Mouse (Mus musculus) left cerebral cortex, postnatal 10 days (tissue): ENCODE results near the gene Polr1c. TPM values are rescaled to one million over a fixed set of nuclear protein-coding genes. Genes with fewer than 3 reads are reported as not detected.

Source experiments
- DNase-seq, 2 experiments: peaks; one replicate each; pipeline ENCODE4 v3.0.0; 2021 to 2022; ENCODE audit warnings: low spot score in 2 of 2, mixed read lengths in 1 of 2; ENCODE audit errors: extremely low spot score in 1 of 2
- intact Hi-C: fragments of 180-260 bp; cut with DNase I; formaldehyde crosslinking; loops from one replicate; pipeline ENCODE4 v1.15.1; 2025
- total RNA-seq, 2 experiments: library from RNA; stranded (reverse); gene quantifications; 2 replicates each; pipeline ENCODE4 v1.2.3; 2021

Polr1c gene
- total RNA-seq, 2 experiments from 2014 or later: 38.3 to 42.7 TPM

- no peak for DNase-seq
- intact Hi-C loops: loop anchor here (5.0 kb wide), 1 partner anchor 114 kb away; the partner anchor contains the start of gene Zfp318
Measured at GRCm38 (mm10) chr17:46268026-46268720, 20.3 kb upstream of the Polr1c start.

DNA sequence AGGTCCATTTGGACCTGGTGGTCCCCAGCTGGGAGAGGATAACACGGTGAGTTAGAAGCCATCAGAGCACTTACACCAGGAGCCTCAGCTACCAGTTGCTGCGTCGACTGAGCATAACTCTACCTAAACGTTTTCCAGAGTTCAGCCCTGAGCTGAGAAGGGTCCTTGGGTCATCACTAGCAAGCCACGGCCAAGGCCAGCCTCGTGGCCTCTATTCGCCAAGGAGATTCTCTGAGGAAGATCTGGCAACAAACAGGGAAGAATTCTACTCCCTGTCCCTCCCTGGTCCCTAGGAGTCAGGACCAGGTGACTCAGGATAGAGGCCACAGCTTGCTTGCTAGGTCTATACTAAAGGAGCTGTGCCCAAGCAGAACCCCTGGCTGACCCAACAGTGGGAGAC is 19.7 kb upstream of the Polr1c start:
- intact Hi-C loops: loop anchor here (5.0 kb wide), 1 partner anchor 115 kb away; the partner anchor contains the start of gene Zfp318
- DNase-seq: no peak

DNA sequence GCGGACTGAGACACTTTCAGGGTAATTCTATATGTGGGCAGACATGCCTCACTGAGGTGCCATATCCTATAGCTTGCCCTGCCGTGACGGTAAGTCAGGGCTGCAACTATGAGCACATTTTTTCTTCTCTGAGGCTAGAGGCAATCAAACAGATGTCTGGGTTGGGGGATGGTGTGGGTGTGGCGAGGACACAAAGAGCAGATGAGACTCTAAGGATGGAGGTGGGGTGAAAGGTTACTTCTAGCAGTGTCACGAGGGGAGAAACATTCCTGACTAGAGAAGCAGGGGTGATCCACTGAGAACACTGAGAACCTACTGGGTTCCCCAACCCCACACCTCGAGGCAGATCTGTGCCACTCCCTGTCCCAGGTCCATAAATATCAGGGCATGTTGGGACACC is 19.1 kb upstream of the Polr1c start:
- no peak for DNase-seq
- intact Hi-C loops: loop anchor here (5.0 kb wide), 1 partner anchor 115 kb away; the partner anchor contains the start of gene Zfp318

DNA sequence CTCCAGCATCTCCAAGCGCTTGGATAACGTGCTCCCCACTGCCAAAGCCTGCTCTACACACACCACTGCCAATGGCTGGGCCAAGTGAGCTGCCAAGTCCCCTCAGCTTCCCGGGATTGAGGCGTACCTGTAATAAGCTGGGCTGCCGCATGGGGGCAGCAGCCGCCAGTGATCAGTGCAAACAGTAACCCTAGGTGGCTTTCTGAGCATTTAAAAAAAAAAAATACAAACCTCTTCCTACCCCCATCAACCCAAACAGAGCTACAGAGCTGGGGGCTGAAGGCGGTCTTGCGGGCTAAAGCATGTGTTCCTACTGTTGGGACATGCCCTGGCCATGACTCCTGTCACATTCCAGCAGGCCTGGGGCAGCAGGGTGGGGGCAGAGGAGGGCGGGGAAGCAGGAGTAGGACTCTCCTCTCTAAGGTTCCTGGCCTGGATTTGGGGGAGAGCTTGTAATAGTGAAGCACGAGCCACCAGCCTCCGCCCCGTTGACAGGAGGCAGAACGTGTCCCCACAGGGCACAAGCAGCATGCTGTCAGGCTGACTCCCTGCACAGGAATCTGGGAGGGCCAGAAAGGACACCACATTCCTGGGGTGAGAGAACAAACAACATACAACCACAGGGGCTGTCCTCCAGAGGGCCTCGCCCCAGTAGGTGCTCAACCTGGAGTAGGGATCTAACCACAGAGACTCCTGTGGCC is 18.2 kb upstream of the Polr1c start:
- DNase-seq: peak; percentile 83 to 84
- intact Hi-C loops: loop anchor here (5.0 kb wide), 1 partner anchor 116 kb away; the partner anchor contains the start of gene Zfp318

GRCm38 (mm10) chr17:46265502-46265901 is 17.6 kb upstream of the Polr1c start:
- intact Hi-C loops: loop anchor here (5.0 kb wide), 1 partner anchor 117 kb away; the partner anchor contains the start of gene Zfp318
- no peak for DNase-seq

GRCm38 (mm10) chr17:46262201-46262694 is 14.4 kb upstream of the Polr1c start:
- DNase-seq: no peak
- intact Hi-C loops: loop anchor here (5.0 kb wide), 1 partner anchor 35 kb away; the partner anchor contains the start of gene Dlk2

DNA sequence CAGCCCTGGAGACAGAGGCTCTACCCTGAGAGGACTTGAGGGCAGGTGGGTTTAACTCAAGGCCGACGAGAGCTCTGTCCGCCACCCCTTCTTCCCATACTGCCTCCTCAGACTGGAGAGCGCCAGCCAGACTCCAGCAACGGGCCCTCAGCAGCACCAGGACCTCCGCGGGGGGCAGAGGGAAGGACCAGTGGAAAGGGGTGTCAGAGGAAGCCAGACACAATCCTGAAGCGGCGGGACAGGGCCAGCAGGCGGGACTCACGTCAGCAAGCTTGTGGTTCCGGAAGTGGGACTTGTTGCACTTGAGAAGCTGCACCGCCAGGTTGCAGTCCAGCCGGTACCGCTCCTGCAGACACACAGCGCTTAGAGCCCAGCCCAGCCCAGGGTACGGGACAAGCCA is 11.8 kb upstream of the Polr1c start:
- no peak for DNase-seq
- intact Hi-C loops: loop anchor here (5.0 kb wide), 1 partner anchor 38 kb away; the partner anchor contains the start of gene Dlk2

DNA sequence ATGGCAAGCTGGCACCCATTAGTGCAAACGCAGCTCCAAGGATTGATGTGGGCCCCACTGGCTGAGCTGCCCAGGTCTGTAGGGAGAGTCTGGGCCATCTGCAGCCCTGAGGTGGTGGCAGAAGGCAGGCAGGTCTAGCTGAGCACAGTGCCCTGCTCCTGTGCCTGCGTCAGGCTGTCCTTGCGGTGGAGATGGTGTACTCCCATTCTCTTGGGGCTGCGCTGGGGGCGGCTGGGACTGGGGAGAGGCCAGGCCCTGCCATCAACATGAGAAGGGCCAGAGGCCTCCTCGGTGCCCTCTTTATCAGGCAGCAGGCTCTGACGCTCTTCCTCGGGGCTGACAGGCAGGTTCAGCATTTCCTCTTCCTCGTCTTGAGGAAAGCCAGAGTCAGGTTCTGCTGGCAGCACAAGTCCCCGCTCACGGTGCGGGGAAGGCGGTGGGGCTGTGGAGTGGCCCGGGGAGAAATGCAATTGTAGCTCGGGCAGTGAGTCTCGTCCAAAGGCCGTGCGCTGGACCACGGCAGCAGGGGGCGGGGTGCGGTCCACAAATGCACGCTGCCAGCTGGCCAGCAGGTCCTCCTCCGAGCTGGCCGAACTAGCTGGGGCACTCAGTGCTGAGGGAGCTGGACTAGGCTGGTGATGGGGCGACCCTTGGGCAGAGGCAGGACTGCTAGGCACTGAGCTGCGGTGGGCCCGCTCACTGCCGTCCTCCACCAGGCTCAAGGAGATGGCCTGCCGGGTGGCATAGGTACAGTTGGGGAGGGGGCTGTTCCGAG is 10.6 kb upstream of the Polr1c start:
- intact Hi-C loops: no loop called here
- DNase-seq: no peak

GRCm38 (mm10) chr17:46255147-46255546 is 7.3 kb upstream of the Polr1c start:
- intact Hi-C loops: no loop called here

GRCm38 (mm10) chr17:46254106-46254505 is 6.3 kb upstream of the Polr1c start:
- intact Hi-C loops: no loop called here
- DNase-seq: peak in 1 of 2 experiments; percentile 76

More at GRCm38 (mm10) chr17:46255147-46255546, 7.3 kb upstream of the Polr1c start:
- no peak for DNase-seq

DNA sequence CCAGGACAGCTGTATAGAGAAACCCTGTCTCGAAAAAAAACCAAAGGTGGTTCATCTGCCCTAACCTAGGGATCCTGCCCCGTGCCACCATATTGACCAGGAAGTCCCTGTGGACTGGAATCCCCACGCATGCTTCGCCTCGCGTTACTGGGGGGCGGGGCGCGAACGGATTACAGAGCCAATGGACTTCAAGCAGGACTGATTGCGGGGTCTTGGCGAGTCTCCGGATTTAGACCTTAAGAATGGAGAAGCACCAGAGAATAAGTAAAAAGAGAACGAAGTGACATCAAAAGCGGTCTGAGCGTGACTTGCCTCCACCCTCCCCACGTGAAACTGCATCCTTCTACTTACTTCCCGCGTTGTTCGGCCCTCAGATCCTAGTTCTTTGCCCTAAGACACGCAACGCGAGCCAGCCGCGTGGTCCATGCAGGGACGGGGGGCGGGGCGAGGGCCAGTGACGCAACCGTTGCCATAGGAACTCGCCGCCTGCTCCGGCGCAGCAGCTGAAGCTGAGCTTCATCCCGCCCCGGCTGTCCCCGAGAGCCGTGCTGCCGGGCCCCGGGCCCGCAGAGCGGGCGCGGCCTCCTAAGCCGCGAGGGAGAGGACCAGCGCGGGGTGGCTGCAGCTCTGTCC is 5.7 kb upstream of the Polr1c start, which contains the start of gene Lrrc73:
Gene Lrrc73, plus strand, starts transcription at position 80 of the 633 bp plus-strand sequence.
- intact Hi-C loops: no loop called here
- peak; percentile 92 to 95 for DNase-seq

DNA sequence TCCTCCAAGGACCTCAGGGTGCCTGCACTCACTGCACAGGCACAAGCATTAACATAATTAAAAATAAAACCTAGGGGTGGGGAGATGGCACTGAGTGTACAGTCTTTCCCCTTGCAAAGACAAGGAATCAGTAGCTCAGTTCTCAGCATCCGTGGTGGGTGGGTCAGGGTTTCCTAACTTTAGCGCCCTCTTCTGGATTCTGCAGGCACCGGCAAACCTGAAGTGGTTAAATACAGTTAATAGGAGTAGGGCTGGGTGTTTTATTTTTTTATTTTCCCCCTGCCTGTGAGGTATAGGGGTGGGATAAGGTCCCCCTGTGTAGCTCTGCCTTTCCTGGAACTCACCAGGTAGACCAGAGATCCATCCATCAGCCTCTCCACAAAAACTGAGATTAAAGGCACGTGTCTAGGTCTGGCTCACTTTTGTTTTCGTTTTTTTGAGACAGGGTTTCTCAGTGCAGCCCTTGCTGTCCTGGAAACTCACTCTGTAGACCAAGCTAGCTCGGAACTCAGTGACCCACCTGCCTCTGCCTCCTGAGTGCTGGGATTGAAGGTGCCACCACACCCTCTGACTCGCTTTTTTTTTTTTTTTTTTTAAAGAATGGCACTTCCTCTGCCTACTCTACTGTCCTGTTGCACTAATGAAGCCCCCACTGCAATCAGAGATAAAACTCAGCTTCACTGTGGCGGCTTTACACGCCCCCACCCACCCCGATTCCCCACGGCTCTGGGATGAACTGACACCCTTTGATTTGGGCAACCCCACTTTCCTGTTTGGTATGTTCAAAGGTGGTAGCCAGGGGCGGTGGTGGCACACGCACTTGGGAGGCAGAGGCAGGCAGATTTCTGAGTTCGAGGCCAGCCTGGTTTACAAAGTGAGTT is 5.0 kb upstream of the Polr1c start:
- DNase-seq: no peak
- intact Hi-C loops: no loop called here

DNA sequence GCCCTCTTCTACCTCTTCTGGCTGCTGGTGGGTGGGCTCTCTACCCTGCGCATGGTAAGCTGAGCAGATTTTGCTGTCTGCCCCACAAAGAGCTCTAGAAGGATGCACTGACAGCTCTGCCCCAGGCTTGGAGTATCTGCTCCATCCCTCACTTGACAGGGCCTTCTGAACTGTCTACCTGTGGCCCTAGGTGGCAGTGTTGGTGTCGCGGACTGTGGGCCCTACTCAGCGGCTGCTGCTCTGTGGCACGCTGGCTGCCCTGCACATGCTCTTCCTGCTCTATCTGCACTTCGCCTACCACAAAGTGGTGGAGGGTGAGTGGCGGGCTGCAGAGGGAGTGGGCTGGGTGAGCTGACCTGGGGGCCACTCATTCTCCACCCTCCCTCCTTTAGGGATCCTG is 3.3 kb upstream of the Polr1c start:
- intact Hi-C loops: no loop called here
- no peak for DNase-seq

- intact Hi-C loops: no loop called here
- no peak for DNase-seq
Measured at GRCm38 (mm10) chr17:46248189-46248522, 302 bp upstream of the Polr1c start.

GRCm38 (mm10) chr17:46244579-46244978 is 3.3 kb downstream of the Polr1c start:
- DNase-seq: no peak
- intact Hi-C loops: no loop called here

- intact Hi-C loops: no loop called here
- DNase-seq: no peak
Measured at GRCm38 (mm10) chr17:46243624-46244023, 4.2 kb downstream of the Polr1c start.

GRCm38 (mm10) chr17:46242993-46243392 is 4.9 kb downstream of the Polr1c start:
- no peak for DNase-seq
- intact Hi-C loops: no loop called here

DNA sequence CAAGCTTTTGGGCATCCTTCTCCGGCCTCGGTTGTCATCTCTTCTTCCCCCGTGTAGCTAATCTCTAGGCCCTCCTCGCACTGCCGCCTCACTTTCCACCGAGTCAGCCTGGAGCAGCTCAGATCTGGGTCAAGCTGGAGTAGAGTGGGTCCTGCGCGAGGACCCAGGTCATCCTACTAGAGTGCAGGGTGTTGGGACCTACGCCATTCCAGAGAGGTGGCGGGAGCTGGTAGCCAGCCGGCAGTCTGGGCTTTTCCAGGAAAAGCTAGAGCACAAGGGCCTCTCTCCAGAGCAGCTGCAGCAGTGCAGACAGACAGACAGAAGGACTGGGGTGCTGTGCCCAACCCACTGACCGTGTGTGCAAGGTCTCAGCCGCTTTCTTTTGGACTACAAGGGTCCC is 5.6 kb downstream of the Polr1c start:
- DNase-seq: no peak
- intact Hi-C loops: no loop called here
